Mouse (Mus musculus): Measurements from ENCODE around the gene B3galt6.

B3galt6 gene

GRCm38 (mm10) chr4:155991211-155991907 is 1.1 kb downstream of the B3galt6 start:
- no peak for DNase-seq (ENCODE audit: low spot score)

GRCm38 (mm10) chr4:155983788-155984187 is 8.7 kb downstream of the B3galt6 start:
- no peak for DNase-seq (ENCODE audit: low spot score)

GRCm38 (mm10) chr4:155981436-155982082 is 10.9 kb downstream of the B3galt6 start:
- no peak for DNase-seq (ENCODE audit: low spot score)

- no peak for DNase-seq (ENCODE audit: low spot score)
Observed at GRCm38 (mm10) chr4:155973239-155973638, 19.2 kb downstream of the B3galt6 start.

- no peak for DNase-seq (ENCODE audit: low spot score)
Observed at GRCm38 (mm10) chr4:155972651-155973050, 19.8 kb downstream of the B3galt6 start.

GRCm38 (mm10) chr4:155970286-155970685 is 22.2 kb downstream of the B3galt6 start:
- no peak for DNase-seq (ENCODE audit: low spot score)

GRCm38 (mm10) chr4:155969043-155969653 is 23.3 kb downstream of the B3galt6 start:
- DNase-seq (ENCODE audit: low spot score): no peak

GRCm38 (mm10) chr4:155964396-155964795 is 28.1 kb downstream of the B3galt6 start:
- no peak for DNase-seq (ENCODE audit: low spot score)

- no peak for DNase-seq (ENCODE audit: low spot score)
Observed at GRCm38 (mm10) chr4:155963106-155963505, 29.3 kb downstream of the B3galt6 start.

- DNase-seq (ENCODE audit: low spot score): peak; percentile 58
Observed at GRCm38 (mm10) chr4:155962167-155962971, 30.1 kb downstream of the B3galt6 start, which contains the start of gene C1qtnf12. Gene C1qtnf12, plus strand, starts transcription at chr4:155962318.

- DNase-seq (ENCODE audit: low spot score): peak; percentile 81
Observed at GRCm38 (mm10) chr4:155959275-155959674, 33.2 kb downstream of the B3galt6 start.

- DNase-seq (ENCODE audit: low spot score): no peak
Observed at GRCm38 (mm10) chr4:155955491-155955890, 37.0 kb downstream of the B3galt6 start.

- DNase-seq (ENCODE audit: low spot score): no peak
Observed at GRCm38 (mm10) chr4:155947094-155947493, 45.4 kb downstream of the B3galt6 start.

GRCm38 (mm10) chr4:155944271-155944670 is 48.2 kb downstream of the B3galt6 start:
- DNase-seq (ENCODE audit: low spot score): no peak

- peak; percentile 86 for DNase-seq (ENCODE audit: low spot score)
Observed at GRCm38 (mm10) chr4:155943534-155944249, 48.8 kb downstream of the B3galt6 start, which contains the start of gene Ube2j2. Gene Ube2j2, plus strand, starts transcription at chr4:155943831.

- DNase-seq (ENCODE audit: low spot score): no peak
Observed at GRCm38 (mm10) chr4:155943049-155943452, 49.4 kb downstream of the B3galt6 start.

Measured in c-Kit-positive CD71-positive TER-119-positive erythroid progenitor cells, embryonic 14.5 days (primary cell).